In genomic region chr6:89940926-89941325, GRCm38 (mm10) we compare ENCODE assay signal across 29 mouse cellular contexts. TPM values are rescaled to one million over a fixed set of nuclear protein-coding genes. Genes with fewer than 3 reads are reported as not detected.
DNase-seq lines count a peak whose midpoint lies in the region; ATAC-seq and TF ChIP-seq lines count a peak whose summit lies in the region.
"Had no signal": no experiment of that assay in that cellular context is flagged by ENCODE, and none has a peak within 500 bp of the region (broad histone marks: within the 10 kb centered on the region; RNA-seq: fewer than 3 reads in every experiment).

No protein-coding gene starts in this region.

- H3K27ac ChIP-seq in lung, embryonic 14.5 days (ENCODE audit: low read depth) = no peak overlapping the region
- H3K27ac ChIP-seq in neural tube, embryonic 15.5 days (replicated peaks) = no peak overlapping the region
- H3K27ac ChIP-seq: embryonic facial prominence, embryonic 13.5 days; embryonic facial prominence, embryonic 15.5 days; forebrain, embryonic 10.5 days; forebrain, embryonic 12.5 days had no signal

- H3K9me3 ChIP-seq in lung, embryonic 14.5 days (ENCODE audit: low read depth, low read length) = no peaks in the 10 kb centered on the region
- no peaks in the 10 kb centered on the region for H3K9me3 ChIP-seq in neural tube, embryonic 15.5 days (replicated peaks)
- H3K9me3 ChIP-seq: embryonic facial prominence, embryonic 13.5 days; embryonic facial prominence, embryonic 15.5 days; forebrain, embryonic 12.5 days; G1E had no signal

- WGBS in lung, embryonic 14.5 days = 74% methylated on average over 2 of the region's 2 CpGs
- 87% methylated on average over 2 of the region's 2 CpGs for WGBS in neural tube, embryonic 15.5 days

- no peak overlapping the region for H3K4me3 ChIP-seq in lung, embryonic 14.5 days (ENCODE audit: low read depth, low read length)
- H3K4me3 ChIP-seq in neural tube, embryonic 15.5 days (replicated peaks) = no peak overlapping the region
- H3K4me3 ChIP-seq: embryonic facial prominence, embryonic 13.5 days; embryonic facial prominence, embryonic 15.5 days; erythroblast, embryonic 14.5 days; forebrain, embryonic 10.5 days; forebrain, embryonic 12.5 days had no signal

- H3K9ac ChIP-seq in lung, embryonic 14.5 days = no peak overlapping the region
- no peak overlapping the region for H3K9ac ChIP-seq in neural tube, embryonic 15.5 days (replicated peaks)
- H3K9ac ChIP-seq: embryonic facial prominence, embryonic 13.5 days; embryonic facial prominence, embryonic 15.5 days; forebrain, embryonic 12.5 days had no signal

- DNase-seq in lung, embryonic 14.5 days = peak; percentile 1
- DNase-seq in lung, postnatal 10 days = no peak
- peak; percentile 72 for DNase-seq in NIH3T3 (ENCODE audit: low read depth)
- DNase-seq: adrenal gland, adult 2 months; adrenal gland, postnatal 10 days; adrenal gland, postnatal 25 days; B cell, adult 2 months; cerebellum, adult 11 months; cerebellum, adult 18-20 months; cerebellum, adult 8-10 months; cerebellum, adult 9-11 months; cerebellum, postnatal 14 days; cerebellum, postnatal 36 days; embryo, embryonic 11 days had no signal

- no peak for TF ChIP-seq CTCF in lung, embryonic 14.5 days (IDR thresholded peaks at IDR 0.05; ENCODE audit: low read depth)

- no peak for ATAC-seq in lung, embryonic 14.5 days (ENCODE audit: insufficient read depth)
- no peak for ATAC-seq in neural tube, embryonic 15.5 days (ENCODE audit: low FRiP score)
- no peak for ATAC-seq in activated CD4-positive, CD25-positive, alpha-beta regulatory T cell, adult 4 months
- ATAC-seq: CD4-positive, CD25-positive, alpha-beta regulatory T cell, adult 4 months; forebrain, embryonic 14.5 days; forebrain, embryonic 16.5 days had no signal

- H3K27me3 ChIP-seq in lung, embryonic 14.5 days (ENCODE audit: insufficient read depth, low read length) = no peaks in the 10 kb centered on the region
- no peaks in the 10 kb centered on the region for H3K27me3 ChIP-seq in neural tube, embryonic 15.5 days (replicated peaks)
- H3K27me3 ChIP-seq: CH12.LX; embryonic facial prominence, embryonic 13.5 days; embryonic facial prominence, embryonic 15.5 days; forebrain, embryonic 12.5 days had no signal

- H3K36me3 ChIP-seq in lung, embryonic 14.5 days (ENCODE audit: insufficient read depth) = no peaks in the 10 kb centered on the region
- no peaks in the 10 kb centered on the region for H3K36me3 ChIP-seq in neural tube, embryonic 15.5 days
- H3K36me3 ChIP-seq: embryonic facial prominence, embryonic 13.5 days; embryonic facial prominence, embryonic 15.5 days; forebrain, embryonic 10.5 days; forebrain, embryonic 12.5 days; G1E had no signal

- no peak overlapping the region for H3K4me2 ChIP-seq in lung, embryonic 14.5 days
- no peak overlapping the region for H3K4me2 ChIP-seq in neural tube, embryonic 15.5 days
- H3K4me2 ChIP-seq: embryonic facial prominence, embryonic 13.5 days; embryonic facial prominence, embryonic 15.5 days; forebrain, embryonic 12.5 days had no signal

- H3K4me1 ChIP-seq in lung, embryonic 14.5 days (ENCODE audit: insufficient read depth) = no peaks in the 10 kb centered on the region
- H3K4me1 ChIP-seq in neural tube, embryonic 15.5 days = no peaks in the 10 kb centered on the region
- H3K4me1 ChIP-seq: embryonic facial prominence, embryonic 13.5 days; embryonic facial prominence, embryonic 15.5 days; forebrain, embryonic 10.5 days; forebrain, embryonic 12.5 days had no signal

RNA-seq across cellular contexts. Expression of gene Vmn1r45, which starts 0.5 kb away (rescaled TPM):
- polyA plus RNA-seq in lung, embryonic 14.5 days (2014; fragmentation: Nextera tagmentation; extraction: Ambion mirVana) = not detected in 2 replicates
- polyA plus RNA-seq in neural tube, embryonic 15.5 days (2015; fragmentation: Nextera tagmentation; extraction: Ambion mirVana) = not detected in 2 replicates
- not detected for polyA plus RNA-seq in activated CD4-positive, CD25-positive, alpha-beta regulatory T cell, adult 4 months (2017; shearing (Covaris generic))
- polyA plus RNA-seq: adrenal gland, adult 2 months; brain, embryonic 14.5 days; CD4-positive, CD25-positive, alpha-beta regulatory T cell, adult 4 months; embryonic facial prominence, embryonic 11.5 days; embryonic facial prominence, embryonic 13.5 days; embryonic facial prominence, embryonic 15.5 days; erythroblast, embryonic 14.5 days; forebrain, embryonic 10.5 days; forebrain, embryonic 12.5 days; forebrain, embryonic 14.5 days; forebrain, embryonic 16.5 days; frontal cortex, adult 2 months; G1E had no signal

RNA-seq across cellular contexts. Expression of gene Vmn1r46, which starts 28.2 kb away (rescaled TPM):
- not detected in 2 replicates for polyA plus RNA-seq in lung, embryonic 14.5 days (2014; fragmentation: Nextera tagmentation; extraction: Ambion mirVana)
- not detected in 2 replicates for polyA plus RNA-seq in neural tube, embryonic 15.5 days (2015; fragmentation: Nextera tagmentation; extraction: Ambion mirVana)
- under 1 TPM in 1 of 2 experiments, not detected in 1; 0.12 TPM for polyA plus RNA-seq in activated CD4-positive, CD25-positive, alpha-beta regulatory T cell, adult 4 months (2017; shearing (Covaris generic))
- polyA plus RNA-seq: adrenal gland, adult 2 months; brain, embryonic 14.5 days; embryonic facial prominence, embryonic 11.5 days; embryonic facial prominence, embryonic 13.5 days; embryonic facial prominence, embryonic 15.5 days; erythroblast, embryonic 14.5 days; forebrain, embryonic 10.5 days; forebrain, embryonic 12.5 days; forebrain, embryonic 14.5 days; forebrain, embryonic 16.5 days; frontal cortex, adult 2 months; G1E had no signal

RNA-seq across cellular contexts. Expression of gene Vmn1r44, which starts 57.5 kb away (rescaled TPM):
- not detected in 2 replicates for polyA plus RNA-seq in lung, embryonic 14.5 days (2014; fragmentation: Nextera tagmentation; extraction: Ambion mirVana)
- not detected in 2 replicates for polyA plus RNA-seq in neural tube, embryonic 15.5 days (2015; fragmentation: Nextera tagmentation; extraction: Ambion mirVana)
- polyA plus RNA-seq in activated CD4-positive, CD25-positive, alpha-beta regulatory T cell, adult 4 months (2017; shearing (Covaris generic)) = not detected
- polyA plus RNA-seq: adrenal gland, adult 2 months; brain, embryonic 14.5 days; CD4-positive, CD25-positive, alpha-beta regulatory T cell, adult 4 months; embryonic facial prominence, embryonic 11.5 days; embryonic facial prominence, embryonic 13.5 days; embryonic facial prominence, embryonic 15.5 days; erythroblast, embryonic 14.5 days; forebrain, embryonic 10.5 days; forebrain, embryonic 12.5 days; forebrain, embryonic 14.5 days; forebrain, embryonic 16.5 days; frontal cortex, adult 2 months; G1E had no signal
